Mouse (Mus musculus) CD4-positive, CD25-positive, alpha-beta regulatory T cell, adult 2 months (primary cell): ENCODE data around the gene Zdhhc3.

Experiments
- DNase-seq: peaks from one replicate; pipeline ENCODE4 v3.0.0-alpha.2; 2012; ENCODE audit warnings: low read depth, low spot score

Gene Zdhhc3

DNA sequence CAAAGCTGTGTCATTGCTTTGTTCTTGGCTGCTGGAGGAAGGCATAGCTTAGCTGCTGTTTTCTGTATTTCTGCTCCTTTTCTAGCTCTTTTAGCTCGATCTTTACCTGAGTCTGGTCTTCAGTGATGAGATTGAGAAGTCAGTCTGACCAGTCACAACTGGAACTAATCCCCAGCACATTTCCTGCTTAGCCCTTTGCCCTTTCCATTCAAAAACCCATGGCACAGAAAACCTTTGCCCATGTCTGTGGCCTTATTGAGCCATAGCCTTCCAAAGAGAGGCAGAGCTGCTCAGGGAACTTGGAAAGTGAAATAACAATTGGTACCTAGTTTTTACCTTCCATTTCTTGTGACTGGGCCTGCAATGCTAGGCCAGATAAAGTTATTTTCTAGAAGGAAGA, 2.6 kb upstream of the Zdhhc3 start:
- no peak for DNase-seq

DNA sequence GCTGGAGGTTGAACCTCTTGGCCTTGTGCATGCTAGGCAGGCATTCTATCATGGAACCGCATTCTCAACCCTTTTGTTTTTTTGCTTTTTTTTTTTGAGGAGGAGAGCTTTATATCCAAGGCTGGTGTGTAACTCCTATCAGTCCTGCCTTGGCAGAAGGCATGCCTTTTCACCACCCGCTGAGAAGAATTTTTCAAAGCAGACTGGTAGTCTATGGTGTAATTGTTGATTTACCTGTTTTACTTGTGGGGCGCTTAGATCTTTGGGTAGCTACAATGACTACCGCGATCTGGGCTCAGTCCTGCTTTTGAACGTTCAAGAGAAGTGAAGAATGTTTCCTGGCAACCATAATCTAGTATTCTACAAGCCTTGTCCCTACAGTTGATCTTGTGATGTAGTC, 926 bp upstream of the Zdhhc3 start:
- no peak for DNase-seq

DNA sequence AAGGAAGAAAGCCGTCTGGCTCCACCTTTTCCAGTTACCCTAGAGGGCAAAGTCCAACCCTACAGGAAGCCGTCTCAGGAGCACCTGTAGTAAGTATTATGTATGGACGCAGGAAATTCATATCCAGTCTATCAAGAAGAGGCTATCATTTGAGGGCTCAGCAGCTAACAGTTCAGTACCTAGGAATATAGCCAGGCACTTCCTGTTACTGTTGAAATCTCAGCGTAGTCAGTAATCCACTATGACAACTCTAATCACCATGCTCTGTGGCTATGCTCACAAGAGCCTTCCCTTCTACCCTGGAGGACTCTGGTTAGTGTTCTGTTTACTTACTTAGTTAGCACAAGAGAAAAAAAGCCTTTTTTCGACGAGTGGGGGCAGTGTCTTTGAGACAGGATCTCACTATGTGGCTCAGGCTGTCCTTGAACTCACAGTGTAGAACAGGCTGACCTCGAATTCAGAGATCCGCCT, 1.2 kb downstream of the Zdhhc3 start:
- peak; percentile 49 for DNase-seq

DNA sequence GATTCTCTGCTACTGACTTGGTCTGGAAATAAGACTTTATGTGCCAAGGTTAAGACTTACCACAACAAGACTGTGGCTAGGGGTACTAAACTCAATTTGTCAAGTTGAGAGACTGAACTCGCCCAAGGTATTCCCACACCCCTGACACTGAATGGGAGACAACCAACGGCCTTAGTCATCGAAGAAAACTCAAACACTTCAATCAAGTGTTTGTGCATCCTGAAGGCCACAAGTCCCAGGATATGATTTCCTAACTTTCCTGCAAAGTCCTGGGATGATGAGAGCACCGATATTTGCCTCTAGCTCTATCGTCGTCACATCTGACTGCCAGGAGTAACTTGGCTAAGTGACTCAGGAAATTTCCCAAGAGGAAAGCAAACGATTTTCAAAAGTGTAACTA, 3.8 kb downstream of the Zdhhc3 start:
- no peak for DNase-seq

DNA sequence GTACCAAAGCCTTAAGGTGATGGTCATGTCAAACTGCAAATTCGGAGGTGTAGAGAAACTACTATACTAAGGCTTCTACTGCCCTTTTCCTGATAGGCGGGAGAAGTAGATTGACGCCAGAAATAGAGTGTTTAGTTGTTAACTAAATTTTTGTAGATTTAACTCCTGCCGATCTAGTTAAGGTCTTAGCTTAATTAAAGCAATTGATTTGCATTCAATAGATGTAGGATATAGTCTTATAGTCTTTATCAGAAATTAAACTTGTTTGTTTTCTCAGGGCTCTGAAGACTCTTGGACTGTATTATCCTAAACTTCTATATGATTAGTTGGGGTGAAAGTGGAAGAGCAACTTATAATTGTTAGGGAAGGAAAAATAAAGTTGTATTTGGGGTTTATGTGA, 5.8 kb downstream of the Zdhhc3 start:
- no peak for DNase-seq

DNA sequence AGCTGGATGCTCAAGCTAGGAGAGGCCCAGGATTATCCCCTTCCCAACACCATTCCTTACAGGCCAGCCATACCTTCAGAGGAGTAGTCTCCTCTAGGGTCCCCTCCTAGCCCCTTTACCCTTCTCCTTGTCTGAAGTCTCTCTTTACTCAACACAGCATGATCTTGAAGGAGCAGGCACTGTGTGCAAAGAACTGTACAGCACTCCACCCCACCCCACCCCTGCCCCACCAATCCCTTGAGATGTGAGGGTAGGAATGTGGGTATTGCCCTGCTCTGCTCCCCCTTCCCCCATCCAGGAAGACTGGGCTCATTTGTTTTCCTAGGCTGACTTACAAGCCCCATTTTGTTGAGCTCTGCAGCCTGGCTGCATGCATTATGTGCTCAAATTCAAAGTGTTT, 8.6 kb downstream of the Zdhhc3 start:
- no peak for DNase-seq

DNA sequence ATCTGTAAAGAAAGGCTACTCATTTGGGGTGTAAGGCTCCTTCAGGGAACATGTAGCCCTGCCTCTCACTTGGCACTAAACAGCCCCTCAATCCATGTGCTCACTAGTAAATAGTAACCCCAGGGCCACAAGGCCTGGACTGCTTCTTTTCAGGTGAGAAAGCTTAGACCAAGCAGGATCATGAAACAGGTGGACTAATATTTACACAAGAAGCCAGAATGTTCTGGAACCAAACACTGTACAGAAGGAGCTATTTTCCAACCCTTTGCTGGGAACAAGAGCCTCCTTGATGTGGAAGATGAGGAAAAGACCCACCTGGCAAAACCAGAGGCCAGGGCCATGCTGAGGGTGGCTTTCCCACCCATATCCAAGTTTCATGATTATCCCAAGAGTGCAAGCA, 9.6 kb downstream of the Zdhhc3 start:
- DNase-seq: no peak

DNA sequence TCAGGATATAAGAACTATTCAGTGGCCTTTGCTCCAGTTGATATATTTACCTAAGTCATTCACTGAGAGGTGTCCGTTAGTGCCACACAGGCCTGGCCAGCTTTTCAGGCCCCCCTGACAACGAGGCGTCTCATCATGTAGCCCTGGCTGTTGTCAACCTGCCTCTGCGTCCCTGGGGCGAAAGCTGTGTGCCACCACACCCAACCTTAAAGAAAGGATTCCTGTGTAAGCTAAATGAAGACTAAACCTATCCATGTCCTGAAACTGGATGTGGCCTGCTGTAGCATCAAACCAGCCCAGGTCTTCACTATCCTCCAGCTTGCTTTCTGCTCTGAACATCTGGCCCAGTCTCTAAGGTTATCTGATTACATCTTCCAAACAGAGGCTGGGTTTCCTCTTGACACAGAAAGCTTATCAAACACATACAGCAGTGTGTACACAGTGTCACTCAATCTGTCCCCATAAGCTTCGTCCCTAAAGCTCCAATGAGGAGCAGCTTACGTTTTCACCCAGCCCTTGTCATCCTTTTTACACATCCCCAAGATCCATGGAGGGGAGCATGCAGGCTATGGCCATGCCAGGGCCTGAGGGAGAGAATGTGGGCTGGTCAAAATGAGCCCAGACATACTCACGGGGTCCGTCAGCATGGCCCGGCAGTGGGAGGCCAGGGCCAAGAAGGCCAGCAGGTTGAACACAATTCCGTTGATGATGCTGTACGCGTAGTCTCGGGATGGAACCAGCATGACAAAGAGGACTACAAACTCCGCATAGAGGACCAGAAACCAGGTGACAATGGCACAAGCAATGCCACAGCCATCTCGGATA, 13.2 kb downstream of the Zdhhc3 start:
- no peak for DNase-seq

DNA sequence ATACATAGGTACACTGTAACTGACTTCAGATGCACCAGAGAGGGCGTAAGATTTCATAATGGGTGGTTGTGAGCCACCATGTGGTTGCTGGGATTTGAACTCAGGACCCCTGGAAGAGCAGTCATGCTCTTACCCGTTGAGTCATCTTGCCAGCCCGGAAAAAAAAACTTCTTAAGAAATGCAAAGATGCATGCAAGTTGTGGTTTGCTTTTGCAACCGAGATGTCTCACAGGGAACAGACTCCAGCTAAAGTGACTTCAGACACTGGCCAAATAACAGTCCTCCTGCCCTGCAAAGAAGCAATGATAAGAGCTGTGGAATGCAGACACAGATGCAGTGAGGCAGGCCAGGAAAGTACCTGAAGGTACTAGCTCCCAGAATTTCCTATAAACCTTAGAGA, 22.2 kb downstream of the Zdhhc3 start:
- no peak for DNase-seq

DNA sequence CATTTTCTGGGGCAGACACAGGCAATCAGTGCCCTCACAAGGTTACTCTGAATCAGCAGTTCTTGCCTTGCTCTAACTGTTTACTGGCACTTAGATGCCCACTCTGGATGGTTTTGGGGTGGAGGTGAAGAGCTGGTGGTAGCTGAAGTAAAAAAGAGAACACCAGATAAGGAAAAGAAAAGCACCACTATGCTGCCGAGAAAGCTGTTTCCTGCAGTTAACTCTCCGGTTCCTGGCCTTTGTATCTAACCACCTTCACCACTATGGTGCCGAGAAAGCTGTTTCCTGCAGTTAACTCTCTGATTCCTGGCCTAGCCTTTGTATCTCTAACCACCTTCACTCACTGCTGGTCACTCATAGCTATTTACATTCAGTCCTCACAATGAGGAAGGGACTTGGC, 25.4 kb downstream of the Zdhhc3 start:
- DNase-seq: no peak

DNA sequence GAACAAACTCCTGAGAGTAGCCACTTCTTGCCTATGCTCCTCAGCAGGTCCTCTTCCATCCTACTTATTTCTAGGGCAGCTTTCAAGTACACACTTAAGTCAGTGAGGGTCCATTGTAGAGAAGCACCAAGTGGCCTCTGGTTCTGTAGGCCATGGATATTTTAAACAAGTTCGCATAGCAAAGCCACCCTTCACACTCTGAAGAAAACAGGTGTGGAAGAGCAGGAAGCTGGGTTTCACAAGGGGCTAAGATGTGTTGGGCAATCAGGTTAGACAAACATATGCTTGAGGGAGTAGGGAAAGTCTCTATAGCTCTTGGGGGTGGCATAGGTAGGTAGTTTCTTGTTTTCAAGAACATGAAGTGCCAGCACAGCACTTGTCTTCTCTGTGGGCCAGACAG, 27.6 kb downstream of the Zdhhc3 start:
- DNase-seq: no peak

DNA sequence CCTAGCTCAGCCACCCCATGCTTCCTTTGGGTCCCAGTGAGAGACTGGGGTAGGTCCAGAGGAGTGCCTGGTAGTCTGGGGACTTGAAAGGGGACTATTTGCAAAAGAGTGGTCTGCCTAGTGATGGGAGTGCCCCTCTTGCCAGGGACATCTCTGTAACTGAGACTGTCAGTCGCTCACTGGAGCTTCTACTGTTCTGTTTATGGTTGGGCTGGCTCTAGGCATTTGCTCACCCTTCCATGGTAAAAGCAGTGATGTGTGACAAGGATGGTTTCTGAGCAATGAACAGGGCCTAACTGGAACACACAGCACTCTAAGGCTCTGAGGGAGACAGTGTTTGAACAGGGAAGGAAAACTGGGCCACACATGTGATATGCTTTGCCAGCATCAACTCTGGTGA, 32.2 kb downstream of the Zdhhc3 start:
- DNase-seq: no peak

DNA sequence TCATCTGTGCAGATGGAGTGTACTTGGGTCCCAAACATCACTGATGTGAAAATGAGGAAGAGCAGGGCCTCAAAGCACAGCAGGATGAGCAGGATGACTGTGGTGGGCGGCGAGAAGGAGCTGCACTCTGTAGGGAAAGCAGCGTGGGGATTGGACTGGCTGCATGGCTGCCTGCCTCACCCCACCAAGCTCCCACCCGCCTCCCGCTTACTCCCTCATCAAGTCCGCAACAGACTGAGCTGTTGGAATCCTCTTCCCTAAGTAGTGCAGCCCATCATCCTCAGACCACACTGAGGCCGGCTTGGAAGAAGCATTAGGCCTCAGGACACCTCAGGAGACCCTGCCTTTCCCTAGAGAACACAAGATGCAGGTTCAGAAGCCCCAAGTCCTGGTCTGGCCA, 32.6 kb downstream of the Zdhhc3 start:
- no peak for DNase-seq

DNA sequence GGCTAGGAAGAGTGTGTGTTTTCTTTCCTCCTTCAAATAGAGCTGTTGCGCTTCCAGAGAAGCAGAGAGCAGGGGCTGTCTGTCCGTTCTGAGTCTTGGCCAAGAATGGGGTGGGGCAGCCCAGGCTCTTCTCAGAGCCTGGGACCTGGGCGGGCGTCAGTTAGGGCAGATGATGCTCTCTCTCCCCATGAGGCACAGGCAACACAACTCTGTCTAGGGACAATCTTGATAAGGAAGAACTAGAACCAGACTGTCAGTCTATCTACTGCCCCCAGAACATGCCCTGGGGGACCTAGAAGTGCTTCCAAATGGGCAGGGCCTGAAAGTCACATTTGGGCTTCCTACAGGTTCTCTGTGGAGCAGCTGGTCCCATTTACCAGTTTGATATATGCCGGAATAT, 33.9 kb downstream of the Zdhhc3 start:
- no peak for DNase-seq

DNA sequence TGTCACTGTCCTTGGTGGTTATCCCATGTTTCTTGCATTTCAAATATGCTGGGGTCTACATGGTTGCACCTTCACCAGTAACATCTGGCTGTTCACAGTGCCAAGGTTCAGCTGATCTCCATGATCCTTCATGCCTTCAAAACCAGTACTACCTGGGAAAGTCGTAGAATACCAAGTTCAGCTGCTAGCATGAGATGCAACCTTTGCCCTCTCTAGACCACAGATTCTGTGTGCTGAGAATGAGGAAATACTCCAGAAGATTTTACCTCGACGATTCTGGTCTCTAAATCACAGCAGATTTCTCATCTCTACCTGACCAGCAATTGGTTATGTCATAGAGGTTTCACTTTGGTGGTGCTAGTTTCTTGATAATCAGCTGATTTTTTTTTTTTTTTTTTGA, 52.8 kb downstream of the Zdhhc3 start:
- no peak for DNase-seq

DNA sequence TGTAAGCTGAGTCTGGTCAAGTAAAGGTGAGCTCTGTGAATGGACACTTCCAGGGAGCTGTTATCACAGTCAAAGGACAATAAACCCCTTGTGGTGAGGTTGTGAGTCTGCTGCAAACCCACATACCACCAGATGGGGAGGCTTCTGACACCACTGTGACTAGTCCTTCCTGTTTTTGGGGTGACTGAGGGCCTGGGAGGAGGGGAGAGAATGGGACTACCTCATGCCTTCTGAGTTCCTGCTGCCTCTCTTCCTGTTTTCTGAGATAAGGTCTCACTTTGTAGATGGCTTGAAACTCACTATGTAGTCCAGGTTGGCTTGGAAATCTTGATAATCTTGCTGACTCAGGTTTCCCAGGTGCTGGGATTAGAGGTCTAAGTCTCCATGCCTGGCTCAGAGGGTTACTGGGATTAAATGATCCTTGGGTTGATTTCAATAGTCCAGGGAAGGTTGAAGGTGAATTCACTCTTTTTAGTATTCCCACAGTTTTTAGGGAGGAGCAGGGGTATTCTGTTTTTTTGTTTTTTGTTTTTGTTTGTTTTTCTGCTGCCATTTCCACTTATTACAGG, 54.2 kb downstream of the Zdhhc3 start:
- DNase-seq: peak; percentile 72

DNA sequence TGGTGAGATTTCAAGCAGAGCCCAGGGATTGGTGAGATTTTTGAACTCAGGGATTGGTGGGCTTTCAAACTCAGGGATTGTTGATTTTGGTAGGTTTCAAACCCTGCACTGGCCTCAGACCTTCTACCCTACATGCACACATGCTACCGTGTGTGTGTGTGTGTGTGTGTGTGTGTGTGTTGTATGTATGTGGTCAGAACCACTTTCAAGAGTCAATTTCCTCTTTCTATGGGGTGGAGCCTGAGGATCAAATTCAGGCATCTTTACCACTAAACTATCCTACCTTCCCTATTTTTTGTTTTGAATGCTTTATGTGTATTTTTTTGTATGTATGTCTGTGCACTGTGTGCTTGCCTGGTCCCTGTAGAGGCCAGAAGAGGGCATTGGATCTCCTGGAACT, 65.3 kb downstream of the Zdhhc3 start:
- DNase-seq: no peak

DNA sequence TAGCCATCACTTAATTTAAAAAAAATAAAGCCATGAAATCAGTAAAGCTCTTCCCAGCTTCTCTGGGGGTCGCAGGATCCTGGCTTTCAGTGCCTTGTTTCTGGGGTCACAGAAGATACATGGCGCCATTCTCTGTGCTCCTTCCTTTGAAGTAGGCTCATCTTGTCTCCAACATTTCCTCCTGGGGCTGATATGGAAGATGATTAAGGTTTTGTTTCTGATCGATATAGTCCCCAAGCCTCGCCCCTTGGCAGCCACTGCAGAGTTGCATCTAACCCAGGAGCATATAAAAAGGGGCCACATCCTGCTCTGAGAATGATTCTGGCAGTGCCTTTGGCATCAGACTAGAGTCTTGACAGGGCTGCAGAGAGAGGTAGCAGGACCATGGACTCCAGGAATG, 78.6 kb downstream of the Zdhhc3 start, which contains the start of gene Tgm4:
Tgm4 (plus strand) TSS at position 301 of the 400 bp plus-strand sequence.
- no peak for DNase-seq

DNA sequence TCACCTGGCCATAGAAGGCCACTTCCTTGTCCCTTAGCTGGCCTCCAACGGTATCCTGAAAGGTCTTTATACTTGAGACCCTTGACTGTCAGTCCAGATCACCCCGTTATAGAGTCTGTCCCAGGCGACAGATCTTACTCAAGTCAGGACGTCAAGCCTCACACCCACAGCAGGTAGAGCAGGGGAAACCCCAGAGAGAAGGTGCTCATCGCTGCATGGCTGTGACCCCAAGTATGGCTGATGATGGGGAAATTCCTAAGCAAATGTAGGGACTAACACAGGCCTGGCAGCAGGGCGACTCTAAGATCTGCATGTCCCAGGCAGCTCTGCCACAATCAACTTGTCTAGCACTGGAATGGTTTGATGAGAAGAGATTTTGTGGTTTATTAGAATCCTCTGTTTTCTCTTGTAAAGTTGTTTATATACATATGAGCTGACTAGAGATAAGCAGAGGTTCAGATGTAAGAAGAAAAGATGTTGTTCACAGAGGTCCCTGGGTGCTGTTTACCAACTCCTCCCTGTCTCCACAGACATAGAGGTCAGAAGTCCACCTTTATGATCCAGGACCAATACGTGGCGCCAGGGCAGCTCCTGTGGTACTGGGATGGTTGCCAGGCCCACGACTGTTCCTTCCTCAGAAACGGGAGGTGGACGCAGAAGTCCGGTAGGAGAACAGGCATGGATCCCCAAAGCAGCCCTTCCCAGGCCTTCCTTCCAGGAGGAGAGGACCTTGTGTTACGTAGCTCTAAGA, 81.3 kb downstream of the Zdhhc3 start:
- peak; percentile 56 for DNase-seq

DNA sequence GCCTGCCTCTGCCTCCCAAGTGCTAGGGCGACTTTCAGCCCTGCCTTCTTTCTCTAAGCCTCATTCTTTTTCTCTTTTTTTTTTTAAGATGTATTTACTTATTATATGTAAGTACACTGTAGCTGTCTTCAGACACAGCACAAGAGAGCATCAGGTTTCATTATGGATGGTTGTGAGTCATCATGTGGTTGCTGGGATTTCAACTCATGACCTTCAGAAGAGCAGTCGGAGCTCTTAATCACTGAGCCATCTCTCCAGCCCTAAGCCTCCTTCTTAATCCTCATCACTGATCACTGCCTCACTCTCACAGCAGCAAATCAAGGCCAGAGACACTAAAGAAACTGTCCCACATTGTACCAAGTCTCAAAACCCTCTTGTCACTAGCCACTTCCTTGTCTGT, 88.8 kb downstream of the Zdhhc3 start:
- no peak for DNase-seq

DNA sequence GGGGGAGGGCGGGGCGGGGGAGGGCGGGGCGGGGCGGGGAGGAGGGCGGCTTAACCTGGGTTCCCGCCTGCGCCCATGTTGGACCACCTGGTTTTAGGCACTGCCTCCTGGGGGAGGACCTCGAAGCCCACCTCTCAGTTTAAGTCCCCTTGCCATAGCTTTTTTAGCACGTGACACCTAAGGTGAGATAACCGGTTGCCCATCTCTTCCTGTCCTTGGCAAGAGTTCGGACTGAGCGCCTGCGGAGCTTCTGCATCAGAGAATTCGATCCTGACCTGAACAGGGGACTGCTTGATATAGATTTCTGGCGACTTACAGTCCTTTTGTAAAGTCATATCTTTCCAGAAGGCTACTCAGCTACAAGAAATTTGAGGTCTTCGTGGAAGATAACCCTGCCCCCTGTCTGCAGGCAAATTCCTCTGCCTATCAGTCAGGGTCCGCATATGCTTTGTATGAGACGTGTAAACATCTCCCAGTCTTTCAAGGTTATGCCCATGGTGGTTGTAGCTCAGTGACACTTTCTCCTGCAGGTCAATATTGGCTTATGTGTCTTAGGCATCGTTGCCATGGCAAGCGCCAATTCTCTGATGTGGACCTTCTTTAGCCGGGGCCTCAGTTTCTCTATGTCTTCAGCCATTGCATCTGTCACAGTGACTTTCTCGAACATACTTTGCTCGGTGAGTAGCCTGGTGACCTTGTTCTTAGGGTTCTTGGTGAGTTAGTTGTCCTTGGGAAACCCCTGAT, 91.2 kb downstream of the Zdhhc3 start:
- no peak for DNase-seq
